Mouse (Mus musculus): Measurements from ENCODE around the gene Gpatch8.
"Not testable (repeated sequence)": the region's sequence is repeated elsewhere in the genome, so short reads cannot be mapped to it uniquely, and the experiment has no call there.

Gpatch8 gene

GRCm38 (mm10) chr11:102572866-102573663 lies 16.9 kb upstream of the Gpatch8 start:
- peak; percentile 63 to 72 for DNase-seq (ENCODE audit: low read depth in 2 of 2, low spot score in 2 of 2)

- DNase-seq (ENCODE audit: low read depth in 2 of 2, low spot score in 2 of 2), result no peak
Measured at GRCm38 (mm10) chr11:102568756-102569377, 12.7 kb upstream of the Gpatch8 start.

DNA sequence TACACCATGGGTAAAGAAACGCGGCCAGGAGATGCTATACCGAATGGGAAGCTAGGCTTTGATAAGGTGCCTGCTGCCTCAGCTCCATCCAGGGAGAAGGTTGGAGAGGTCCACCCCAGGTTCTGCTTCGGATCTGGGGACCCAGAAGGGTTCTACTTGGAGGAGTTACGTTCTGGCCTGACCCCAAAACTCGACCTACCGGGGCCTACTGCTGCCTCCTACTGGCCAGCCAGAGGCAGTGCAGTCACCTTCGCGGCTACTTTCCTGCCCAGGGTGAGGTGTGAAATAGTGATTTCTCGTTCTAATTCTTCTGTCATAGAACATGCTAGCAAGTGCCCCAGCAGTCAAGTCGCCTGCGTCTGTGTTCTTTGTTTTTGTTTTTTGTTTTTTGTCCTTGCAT lies 12.0 kb upstream of the Gpatch8 start:
- peak in 1 of 2 experiments; percentile 8 for DNase-seq (ENCODE audit: low read depth in 2 of 2, low spot score in 2 of 2)

- DNase-seq (ENCODE audit: low read depth in 2 of 2, low spot score in 2 of 2), result no peak
Measured at GRCm38 (mm10) chr11:102567723-102568122, 11.5 kb upstream of the Gpatch8 start.

GRCm38 (mm10) chr11:102567157-102567556 lies 11.0 kb upstream of the Gpatch8 start:
- no peak for DNase-seq (ENCODE audit: low read depth in 2 of 2, low spot score in 2 of 2)

DNA sequence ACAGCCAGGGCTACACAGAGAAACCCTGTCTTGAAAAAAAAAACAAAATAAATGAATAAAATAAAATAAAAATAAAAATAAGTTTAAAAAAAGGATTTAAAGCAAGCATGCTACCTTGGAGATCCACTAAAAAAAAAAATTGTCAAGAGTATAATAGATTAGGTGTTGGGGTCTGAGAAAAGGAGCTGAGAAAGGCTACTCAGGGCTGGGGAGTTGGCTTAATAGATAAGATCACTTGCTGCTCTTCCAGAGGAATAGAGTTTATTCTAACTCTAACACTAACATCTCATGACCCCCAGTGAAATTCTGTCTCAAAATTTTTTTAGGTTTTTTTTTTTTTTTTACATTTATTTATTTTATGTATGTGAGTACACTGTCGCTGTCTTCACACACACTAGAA lies 10.1 kb upstream of the Gpatch8 start:
- DNase-seq (ENCODE audit: low read depth in 2 of 2, low spot score in 2 of 2), result no peak

DNA sequence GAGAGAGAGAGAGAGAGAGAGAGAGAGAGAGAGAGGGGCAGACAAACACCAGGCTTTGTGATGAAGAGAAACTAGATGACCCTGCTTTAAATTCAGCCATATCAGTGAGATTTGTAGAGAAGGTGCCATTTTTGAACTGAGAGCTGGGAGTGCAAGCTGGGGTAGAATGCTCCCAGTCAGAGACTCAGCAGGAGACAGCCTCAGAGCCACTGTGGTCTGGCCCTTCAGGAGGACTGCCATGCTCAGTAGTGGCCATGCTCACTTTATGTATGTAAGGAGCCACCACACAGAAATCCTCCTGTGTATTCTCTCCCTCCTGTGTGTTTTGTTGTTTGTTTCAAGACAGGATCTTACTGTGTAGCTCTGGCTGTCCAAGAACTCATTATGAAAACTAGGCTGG lies 9.5 kb upstream of the Gpatch8 start:
- DNase-seq (ENCODE audit: low read depth in 2 of 2, low spot score in 2 of 2), result no peak

DNA sequence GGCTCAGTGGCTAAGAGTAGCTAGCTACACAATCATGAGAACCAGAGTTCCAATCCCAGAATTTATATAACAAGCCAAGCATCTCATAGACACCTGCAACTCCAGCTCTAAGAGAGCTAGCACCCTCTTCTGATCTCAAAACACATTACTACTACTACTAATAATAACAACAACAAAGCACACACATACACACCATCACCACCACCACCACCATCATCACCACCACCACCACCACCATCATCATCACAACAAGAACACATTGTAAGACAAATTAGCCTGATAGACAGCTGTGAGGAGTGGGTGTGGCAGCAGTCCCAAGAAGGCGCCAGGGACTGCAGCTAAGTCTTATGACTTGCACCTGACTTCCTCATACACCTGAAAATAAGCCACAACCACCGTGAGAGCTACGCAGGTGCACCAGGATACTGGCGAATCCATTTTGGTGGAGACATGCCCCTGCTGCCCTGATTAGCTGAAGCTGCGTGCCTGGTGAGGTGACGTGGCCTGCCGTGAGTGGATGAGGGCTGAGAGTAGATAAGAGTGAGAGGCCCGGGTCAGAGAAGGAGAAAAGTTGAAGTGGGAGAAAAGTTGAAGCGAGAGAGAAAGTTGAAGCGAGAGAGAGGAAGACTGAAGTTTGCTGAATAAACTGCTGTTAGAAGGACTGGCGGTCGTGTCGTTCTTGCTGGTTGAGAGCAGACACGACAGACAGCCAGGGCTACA lies 8.9 kb upstream of the Gpatch8 start:
- not testable (repeated sequence) for DNase-seq (ENCODE audit: low read depth in 2 of 2, low spot score in 2 of 2)

- no peak for DNase-seq (ENCODE audit: low read depth in 2 of 2, low spot score in 2 of 2)
Measured at GRCm38 (mm10) chr11:102558704-102559103, 2.5 kb upstream of the Gpatch8 start.

DNA sequence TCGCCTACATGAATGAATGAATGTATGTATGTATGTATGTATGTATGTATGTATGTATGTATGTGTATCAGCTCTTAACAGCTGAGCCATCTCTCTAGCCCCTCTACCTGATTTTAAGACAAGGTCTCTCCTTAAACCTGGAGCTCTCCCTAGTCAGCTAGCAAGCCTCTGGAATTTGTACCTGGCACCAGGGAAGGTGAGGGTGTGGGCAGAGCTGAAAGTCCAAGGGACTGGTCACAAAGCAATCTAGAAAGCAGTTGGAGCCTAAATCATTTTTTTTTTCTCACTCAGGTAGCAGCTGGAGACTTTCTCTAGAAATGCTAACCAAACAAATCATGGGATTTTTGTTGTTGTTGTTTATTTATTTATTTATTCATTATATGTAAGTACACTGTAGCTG lies 1.2 kb upstream of the Gpatch8 start:
- no peak for DNase-seq (ENCODE audit: low read depth in 2 of 2, low spot score in 2 of 2)

GRCm38 (mm10) chr11:102556716-102557074 lies 503 bp upstream of the Gpatch8 start:
- no peak for DNase-seq (ENCODE audit: low read depth in 2 of 2, low spot score in 2 of 2)

GRCm38 (mm10) chr11:102555400-102556030 lies 677 bp downstream of the Gpatch8 start:
- no peak for DNase-seq (ENCODE audit: low read depth in 2 of 2, low spot score in 2 of 2)

DNA sequence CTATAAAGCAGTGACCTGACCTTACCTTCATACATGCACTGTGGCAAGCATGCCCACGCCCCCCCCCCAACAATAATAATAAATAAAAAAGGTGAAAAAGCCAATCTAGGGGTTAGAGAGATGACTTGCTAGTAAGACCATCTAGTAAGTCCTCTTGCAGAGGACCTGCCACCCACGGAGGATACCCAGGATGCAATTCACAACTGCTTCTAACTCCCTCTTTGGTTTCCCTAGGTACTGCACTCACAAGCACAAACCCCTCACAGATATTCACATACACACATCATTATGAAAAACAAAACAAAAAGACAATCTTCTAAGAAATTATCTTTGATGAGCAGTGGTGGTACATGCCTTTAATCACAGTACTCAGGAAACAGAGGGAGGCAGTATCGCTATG lies 4.1 kb downstream of the Gpatch8 start:
- no peak for DNase-seq (ENCODE audit: low read depth in 2 of 2, low spot score in 2 of 2)

DNA sequence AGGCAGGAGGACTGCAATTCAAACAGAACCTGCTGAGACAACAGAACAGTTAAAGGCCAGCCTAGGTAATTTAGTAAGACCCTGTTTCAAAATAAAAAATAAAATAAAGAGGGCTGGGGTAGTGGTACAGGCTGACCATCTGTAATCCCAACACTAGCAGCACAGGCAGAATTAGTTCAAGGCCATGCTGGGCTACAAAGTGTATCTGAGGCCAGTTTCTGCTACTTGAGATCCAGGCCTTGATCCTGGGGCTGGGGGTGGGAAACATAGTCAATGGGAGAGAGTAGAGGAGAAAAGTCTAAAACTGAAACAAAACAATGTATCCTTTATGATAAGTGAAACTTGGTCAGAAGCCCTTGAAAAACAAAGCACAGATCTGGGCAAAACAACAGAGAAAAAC lies 5.0 kb downstream of the Gpatch8 start:
- no peak for DNase-seq (ENCODE audit: low read depth in 2 of 2, low spot score in 2 of 2)

DNA sequence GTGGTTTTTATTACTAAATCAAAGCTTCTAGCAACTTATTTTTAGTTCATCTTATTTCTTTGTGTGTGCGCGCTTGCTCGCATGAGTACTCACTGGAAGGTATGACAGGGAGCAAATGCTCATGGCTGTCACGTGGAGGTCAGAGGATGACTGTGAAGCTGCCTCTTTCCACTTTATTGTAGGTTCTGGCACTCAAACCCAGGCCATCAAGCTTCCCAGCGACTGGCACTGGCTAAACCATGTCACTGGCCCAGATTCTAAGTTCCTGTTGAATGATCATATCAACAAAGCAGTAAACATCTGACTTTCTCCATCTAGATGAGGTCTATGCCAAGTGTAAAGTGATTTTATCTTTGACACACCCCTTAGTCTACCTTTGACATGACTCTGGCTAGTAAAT lies 14.7 kb downstream of the Gpatch8 start:
- no peak for DNase-seq (ENCODE audit: low read depth in 2 of 2, low spot score in 2 of 2)

GRCm38 (mm10) chr11:102540286-102540685 lies 15.9 kb downstream of the Gpatch8 start:
- not testable (repeated sequence) for DNase-seq (ENCODE audit: low read depth in 2 of 2, low spot score in 2 of 2)

DNA sequence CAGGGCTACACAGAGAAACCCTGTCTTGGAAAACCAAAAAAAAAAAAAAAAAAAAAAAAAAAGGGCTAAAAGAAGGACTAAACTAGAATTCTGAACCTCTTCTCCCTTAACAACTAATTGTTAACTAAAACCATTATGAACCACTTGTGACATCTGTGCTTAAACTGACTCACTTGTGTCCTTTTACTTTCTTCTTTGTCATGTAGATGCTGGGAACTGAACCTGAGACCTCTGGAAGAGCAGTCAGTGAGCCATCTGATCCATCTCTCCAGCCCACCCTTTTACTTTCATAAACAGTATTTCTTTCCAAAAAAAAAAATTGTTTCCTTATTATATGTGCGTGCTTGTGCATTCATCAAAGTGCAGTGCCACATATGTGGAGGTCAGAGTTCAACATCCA lies 16.5 kb downstream of the Gpatch8 start:
- no peak for DNase-seq (ENCODE audit: low read depth in 2 of 2, low spot score in 2 of 2)

DNA sequence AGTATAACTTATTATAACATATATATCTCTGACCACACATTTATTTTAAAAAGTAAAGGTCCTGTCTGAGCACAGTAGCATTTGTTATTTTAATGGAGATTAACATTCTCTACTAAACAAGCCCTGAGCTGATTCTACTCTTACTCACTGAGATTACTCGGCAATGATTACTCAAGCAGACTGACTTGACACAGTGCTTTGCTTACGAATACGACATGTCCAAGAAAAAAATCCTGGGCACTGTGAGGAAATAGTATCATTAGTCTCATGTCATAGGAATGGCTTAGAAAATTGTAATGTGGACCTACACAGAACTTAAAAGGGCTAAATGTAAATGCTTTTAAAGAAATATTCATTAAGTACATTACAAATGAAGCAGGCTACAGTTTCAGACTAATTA lies 20.0 kb downstream of the Gpatch8 start:
- no peak for DNase-seq (ENCODE audit: low read depth in 2 of 2, low spot score in 2 of 2)

DNA sequence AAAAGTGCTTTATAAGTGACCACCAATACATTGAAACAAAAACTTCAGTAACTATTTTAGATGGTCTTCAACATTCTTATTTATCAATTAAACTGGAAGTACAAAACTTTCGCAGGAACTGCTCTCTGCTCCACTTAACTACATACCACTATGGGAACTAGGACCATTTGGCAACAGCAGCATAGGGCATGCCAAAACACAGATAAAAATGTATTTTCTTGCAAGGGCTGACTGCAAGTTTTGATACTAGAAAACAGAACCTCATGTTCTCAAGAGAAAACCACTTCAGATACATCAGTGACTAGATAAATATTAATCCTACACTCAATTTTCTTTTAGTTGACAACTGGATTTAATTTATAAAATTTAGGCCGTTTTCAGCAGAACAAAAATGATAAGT lies 22.1 kb downstream of the Gpatch8 start:
- DNase-seq (ENCODE audit: low read depth in 2 of 2, low spot score in 2 of 2), result no peak

DNA sequence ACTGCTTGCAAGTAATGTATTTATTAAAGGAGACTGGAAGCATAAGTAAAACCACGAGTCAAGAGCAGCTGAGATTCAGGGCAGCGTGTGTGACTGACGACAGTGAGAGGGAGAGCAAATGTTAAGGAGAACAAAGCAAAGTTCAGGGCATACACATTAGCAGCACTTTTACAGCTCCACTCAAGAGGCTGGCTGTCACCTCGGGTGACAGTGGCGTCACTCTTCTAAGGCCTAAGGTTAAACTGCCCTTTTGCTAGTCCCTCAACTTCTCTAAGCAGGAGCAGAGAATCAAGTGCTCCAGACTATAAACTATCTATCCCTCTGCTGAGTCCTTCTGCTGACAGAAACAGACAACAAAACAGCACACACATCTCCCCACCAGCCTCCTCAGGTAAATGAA lies 24.8 kb downstream of the Gpatch8 start:
- no peak for DNase-seq (ENCODE audit: low read depth in 2 of 2, low spot score in 2 of 2)

GRCm38 (mm10) chr11:102514793-102515424 lies 41.3 kb downstream of the Gpatch8 start:
- no peak for DNase-seq (ENCODE audit: low read depth in 2 of 2, low spot score in 2 of 2)

Measured in CD8-positive naive resting alpha-beta T cell, adult 2 months (primary cell).